Mouse (Mus musculus): ENCODE results near the gene Pgm1. TPM values are rescaled to one million over a fixed set of nuclear protein-coding genes. Genes with fewer than 3 reads are reported as not detected.
A peak's percentile ranks its signal among the peaks of the same experiment; 100 is the strongest.

Pgm1 gene
- polyA plus RNA-seq (2015; fragmentation: Nextera tagmentation; extraction: Ambion mirVana) = 36.0 and 42.3 TPM in 2 replicates

DNA sequence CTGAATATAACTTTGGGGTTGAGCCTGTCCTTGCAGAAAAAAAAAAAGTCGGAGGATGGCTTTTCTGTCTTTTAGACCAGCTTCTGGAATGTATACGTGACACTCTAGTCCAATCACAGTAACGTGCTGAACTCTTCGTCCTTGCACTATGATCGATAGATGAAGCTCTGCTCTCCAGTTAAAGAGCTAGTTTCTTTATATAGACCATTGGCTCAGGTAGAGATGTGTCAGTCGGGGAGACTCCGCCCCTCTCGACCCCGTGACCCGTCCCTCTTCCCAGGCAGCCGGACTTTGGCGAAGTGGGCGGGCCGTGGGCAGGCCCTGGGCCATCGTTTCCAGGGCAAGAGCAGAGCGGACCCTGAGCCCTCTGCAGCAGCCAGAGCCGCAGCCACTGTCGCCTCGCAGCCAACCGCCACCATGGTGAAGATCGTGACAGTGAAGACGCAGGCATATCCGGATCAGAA is at the start of gene Pgm1:
Gene Pgm1, plus strand, starts transcription at position 266 of the 464 bp plus-strand sequence.
- H3K27me3 ChIP-seq = no peaks in the 10 kb centered on the region
- H3K4me1 ChIP-seq = peaks cover 13% of the 10 kb centered on the region; the same call in 1 of the 2 replicates
- peak within 1 kb of the TSS; percentile 81 for H3K27ac ChIP-seq (replicated peaks)
- H3K9ac ChIP-seq (replicated peaks) = peak within 1 kb of the TSS; percentile 75
- 6% methylated on average over 23 of the region's 23 CpGs for WGBS
- no peaks in the 10 kb centered on the region for H3K9me3 ChIP-seq
- H3K4me3 ChIP-seq = peak within 1 kb of the TSS; percentile 77
- no peaks in the 10 kb centered on the region for H3K36me3 ChIP-seq
- ATAC-seq (replicated peaks) = peak; percentile 85
- peak within 1 kb of the TSS; percentile 94 for H3K4me2 ChIP-seq (replicated peaks)

DNA sequence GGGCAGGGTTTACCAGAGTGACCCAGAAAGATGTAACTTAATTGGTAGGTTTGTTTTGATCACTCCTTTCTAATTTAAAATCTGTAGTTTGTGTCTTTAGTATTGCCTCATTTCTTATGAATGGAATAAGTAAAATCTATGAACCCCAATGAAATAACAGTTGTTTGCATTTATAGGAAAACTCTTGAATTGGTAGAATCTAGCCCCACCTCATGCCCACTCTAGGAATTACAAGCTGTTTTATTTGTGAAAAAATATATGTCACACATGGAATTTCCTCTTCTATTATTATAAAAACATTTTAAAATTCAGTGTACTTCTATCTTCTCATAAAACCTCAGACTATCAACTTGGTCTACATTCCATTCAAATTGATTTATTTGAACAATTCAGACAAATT is 47.3 kb upstream of the Pgm1 start:
- no peak overlapping the region for H3K4me2 ChIP-seq (replicated peaks)
- H3K4me3 ChIP-seq = no peak overlapping the region
- H3K9me3 ChIP-seq = no peaks in the 10 kb centered on the region
- 0 out of 2 replicates have a peak, but pooled peaks cover 5% of the 10 kb centered on the region for H3K36me3 ChIP-seq
- H3K4me1 ChIP-seq = no peaks in the 10 kb centered on the region
- no peak overlapping the region for H3K9ac ChIP-seq (replicated peaks)
- no peaks in the 10 kb centered on the region for H3K27me3 ChIP-seq
- H3K27ac ChIP-seq (replicated peaks) = no peak overlapping the region
- ATAC-seq (replicated peaks) = no peak

DNA sequence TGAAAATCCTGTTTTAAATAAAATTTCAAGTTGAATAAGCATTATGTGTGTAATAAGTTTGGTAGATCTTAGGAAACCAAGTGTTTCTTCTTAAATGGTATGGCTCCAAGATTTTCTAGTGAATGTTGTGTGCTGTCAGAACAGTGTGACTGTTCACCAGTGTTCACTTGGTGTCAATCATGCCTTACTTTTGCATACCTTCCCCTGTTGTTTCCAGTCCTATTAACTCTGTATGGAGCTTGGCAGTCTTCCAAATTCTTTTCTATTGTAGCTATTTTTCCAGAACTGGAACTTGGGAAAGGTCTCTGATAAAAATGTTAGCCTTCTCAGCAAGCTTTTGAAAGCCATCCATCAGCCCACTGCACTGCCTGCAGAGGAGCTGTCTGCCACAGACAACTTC is 46.8 kb upstream of the Pgm1 start:
- H3K36me3 ChIP-seq = 0 out of 2 replicates have a peak, but pooled peaks cover 5% of the 10 kb centered on the region
- no peak overlapping the region for H3K4me2 ChIP-seq (replicated peaks)
- H3K9ac ChIP-seq (replicated peaks) = no peak overlapping the region
- no peak overlapping the region for H3K27ac ChIP-seq (replicated peaks)
- no peak; the same call in 1 of the 2 replicates for ATAC-seq (replicated peaks)
- H3K4me3 ChIP-seq = no peak overlapping the region
- H3K27me3 ChIP-seq = no peaks in the 10 kb centered on the region
- no peaks in the 10 kb centered on the region for H3K9me3 ChIP-seq
- H3K4me1 ChIP-seq = no peaks in the 10 kb centered on the region

DNA sequence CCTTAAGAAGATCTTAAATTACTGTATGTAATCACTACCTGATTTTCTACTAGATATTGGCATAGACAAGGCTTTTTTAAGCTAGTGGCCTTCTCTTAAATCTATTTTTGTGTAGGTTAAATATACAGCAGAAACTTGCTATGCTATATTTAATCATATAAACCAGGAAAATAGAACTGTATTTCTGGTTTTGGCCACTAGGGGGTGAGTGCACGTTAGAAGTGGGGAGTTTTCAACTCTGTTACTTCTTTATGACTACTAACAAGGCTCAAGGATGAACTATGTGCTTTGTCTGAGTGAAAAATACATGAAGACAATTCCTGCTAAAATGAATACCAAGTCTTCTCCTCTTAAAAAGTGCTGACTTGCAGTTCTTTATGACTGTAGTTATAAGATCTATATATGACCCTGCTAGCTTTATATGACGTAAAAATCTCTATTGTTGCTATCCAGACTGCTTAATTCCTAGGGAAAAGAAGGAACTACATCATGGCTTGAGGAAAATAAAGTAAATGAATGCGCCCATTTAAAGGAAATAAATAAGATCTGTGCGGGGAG is 15.2 kb upstream of the Pgm1 start:
- Histone ChIP-seq H3K36me3 (no peaks in the 10 kb centered on the region), H3K4me2 (replicated peaks) (no peak overlapping the region), H3K27me3 (no peaks in the 10 kb centered on the region), H3K27ac (replicated peaks) (no peak overlapping the region), H3K4me3 (no peak overlapping the region), H3K9me3 (no peaks in the 10 kb centered on the region), H3K4me1 (no peaks in the 10 kb centered on the region), H3K9ac (replicated peaks) (no peak overlapping the region)
- no peak for ATAC-seq (replicated peaks)
- 68% methylated on average over 4 of the region's 4 CpGs for WGBS

DNA sequence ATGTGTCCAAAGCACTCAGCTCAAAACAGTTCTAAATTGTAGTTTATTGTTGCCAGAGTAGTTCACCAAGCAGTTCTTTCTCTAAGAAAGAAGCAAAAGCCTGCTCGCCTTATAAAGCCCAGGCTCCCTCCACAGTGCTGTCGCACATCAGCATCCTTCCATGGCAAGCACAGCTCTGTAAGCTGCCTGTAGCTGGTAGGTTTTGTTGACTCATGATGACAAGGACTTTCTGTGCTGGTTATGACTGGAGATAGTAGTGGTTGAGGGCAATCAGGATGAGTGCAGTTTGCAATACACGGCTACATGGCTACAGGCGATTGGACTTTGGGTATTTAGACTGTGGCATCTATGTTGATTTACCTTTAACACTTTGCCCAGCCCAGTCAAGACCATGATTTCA is 2.8 kb upstream of the Pgm1 start:
- H3K36me3 ChIP-seq = no peaks in the 10 kb centered on the region
- no peak overlapping the region for H3K4me3 ChIP-seq
- no peaks in the 10 kb centered on the region for H3K9me3 ChIP-seq
- WGBS = 91% methylated on average over 4 of the region's 4 CpGs
- no peak overlapping the region for H3K9ac ChIP-seq (replicated peaks)
- H3K4me2 ChIP-seq (replicated peaks) = no peak overlapping the region
- H3K27ac ChIP-seq (replicated peaks) = no peak overlapping the region
- no peaks in the 10 kb centered on the region for H3K27me3 ChIP-seq
- ATAC-seq (replicated peaks) = no peak
- peaks cover 13% of the 10 kb centered on the region; the same call in 1 of the 2 replicates for H3K4me1 ChIP-seq

DNA sequence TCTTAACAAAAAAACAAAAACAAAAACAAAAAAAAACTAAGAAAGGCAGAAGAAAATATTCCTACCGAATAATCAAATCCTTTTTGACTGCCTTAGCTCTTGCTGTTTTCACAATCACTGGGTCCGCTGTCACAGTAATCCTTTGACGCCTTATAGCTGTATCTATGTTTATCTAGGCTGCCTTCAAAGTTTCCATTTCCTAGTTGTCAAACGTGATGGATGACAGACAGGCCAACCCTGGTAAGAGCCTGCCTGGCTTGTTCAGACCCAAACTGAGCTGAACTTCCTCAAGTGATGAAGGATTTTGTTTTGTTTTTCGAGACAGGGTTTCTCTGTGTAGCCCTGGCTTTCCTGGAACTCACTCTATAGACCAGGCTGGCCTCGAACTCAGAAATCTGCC is 693 bp upstream of the Pgm1 start:
- H3K4me1 ChIP-seq = peaks cover 13% of the 10 kb centered on the region; the same call in 1 of the 2 replicates
- ATAC-seq (replicated peaks) = no peak
- H3K27ac ChIP-seq (replicated peaks) = no peak overlapping the region
- no peak overlapping the region for H3K4me2 ChIP-seq (replicated peaks)
- H3K9me3 ChIP-seq = no peaks in the 10 kb centered on the region
- no peaks in the 10 kb centered on the region for H3K27me3 ChIP-seq
- H3K9ac ChIP-seq (replicated peaks) = no peak overlapping the region
- 79% methylated on average over 6 of the region's 6 CpGs for WGBS
- H3K4me3 ChIP-seq = no peak overlapping the region
- no peaks in the 10 kb centered on the region for H3K36me3 ChIP-seq

DNA sequence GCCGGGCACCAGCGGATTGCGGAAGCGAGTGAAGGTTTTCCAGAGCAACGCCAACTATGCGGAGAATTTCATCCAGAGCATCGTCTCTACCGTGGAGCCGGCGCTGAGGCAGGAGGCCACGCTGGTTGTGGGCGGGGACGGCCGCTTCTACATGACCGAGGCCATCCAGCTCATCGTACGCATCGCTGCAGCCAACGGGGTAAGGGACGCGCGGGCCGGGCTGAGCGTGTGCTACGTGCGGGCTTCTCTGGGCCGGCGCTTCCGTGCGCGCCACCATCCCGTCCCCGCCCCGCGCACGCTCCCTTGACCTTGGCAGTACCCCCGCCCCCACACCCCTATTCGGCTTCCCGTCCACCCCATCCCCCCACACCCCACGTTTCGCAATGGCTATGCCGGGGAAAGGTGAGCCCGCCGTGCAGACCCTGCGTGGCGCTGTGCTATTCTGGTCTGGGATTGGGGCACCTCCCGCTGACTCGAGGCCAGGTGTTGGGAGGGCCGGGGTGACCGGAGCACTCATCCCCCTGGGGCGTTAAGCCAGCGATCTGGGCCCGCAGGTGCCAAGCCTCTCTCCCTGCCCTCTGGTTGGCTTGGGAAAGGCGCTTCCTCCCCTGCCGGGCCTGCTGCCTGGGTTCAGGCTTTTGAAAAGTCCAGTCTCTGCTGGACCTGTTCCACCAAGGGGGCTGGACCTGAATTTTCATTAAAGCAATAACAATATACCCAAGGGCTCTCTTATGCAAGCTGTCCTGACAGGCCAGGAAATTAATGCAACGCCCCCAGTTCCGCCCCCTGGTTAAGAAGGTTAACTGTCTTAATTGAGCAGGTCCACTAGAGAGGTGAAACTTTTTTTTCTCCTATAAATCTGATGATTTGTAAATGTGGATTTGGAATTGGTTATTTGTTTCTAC is 651 bp downstream of the Pgm1 start, which contains the start of gene Itgb3bp:
Gene Itgb3bp, minus strand, starts transcription at position 201 of the 905 bp plus-strand sequence.
- Histone ChIP-seq H3K36me3 (no peaks in the 10 kb centered on the region), H3K27ac (replicated peaks) (peak within 1 kb of the TSS; percentile 81), H3K9ac (replicated peaks) (peak within 1 kb of the TSS; percentile 75), H3K4me3 (peak within 1 kb of the TSS; percentile 77), H3K27me3 (no peaks in the 10 kb centered on the region), H3K4me1 (peaks cover 13% of the 10 kb centered on the region; the same call in 1 of the 2 replicates), H3K9me3 (no peaks in the 10 kb centered on the region), H3K4me2 (replicated peaks) (peak within 1 kb of the TSS; percentile 94)
- WGBS = under 1% methylated on average over 57 of the region's 57 CpGs
- peak; percentile 95 for ATAC-seq (replicated peaks)

DNA sequence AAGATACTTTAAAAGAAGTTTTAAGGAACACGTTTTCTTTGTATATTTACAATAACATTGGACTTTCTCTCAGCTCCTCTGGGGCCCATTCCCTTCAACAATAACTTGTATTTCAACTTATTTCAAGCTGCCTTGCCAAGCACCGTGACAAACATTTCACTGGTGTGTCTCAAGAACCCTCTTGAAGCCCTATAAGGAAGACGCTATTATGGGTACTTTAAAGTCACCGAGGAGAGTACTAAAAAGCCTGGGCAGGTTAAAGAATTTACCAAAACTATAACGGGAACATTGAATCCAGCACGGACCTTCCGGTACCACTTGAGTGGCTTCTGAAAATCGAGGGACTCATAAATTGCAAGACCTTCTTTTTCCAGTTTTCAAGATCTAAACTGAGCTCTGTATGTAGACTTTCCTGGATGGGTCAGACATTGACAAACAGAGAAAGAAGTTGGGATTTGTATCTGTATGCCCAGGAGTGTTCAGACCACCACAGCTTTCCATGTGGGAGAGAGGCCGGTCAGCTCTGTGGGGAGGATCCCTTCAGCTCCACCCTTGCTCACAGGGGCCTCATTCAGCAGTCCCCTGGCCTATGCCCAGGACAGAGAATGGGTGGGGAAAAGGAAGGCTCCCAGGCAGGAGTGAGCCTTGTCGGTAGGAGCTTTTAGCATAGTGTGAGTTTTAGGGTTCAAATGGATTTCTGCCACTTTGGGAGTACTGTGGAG is 1.5 kb downstream of the Pgm1 start:
- Histone ChIP-seq H3K9me3 (no peaks in the 10 kb centered on the region), H3K27ac (replicated peaks) (no peak overlapping the region), H3K4me3 (peak overlapping the region; percentile 77), H3K9ac (replicated peaks) (no peak overlapping the region), H3K4me1 (peaks cover 13% of the 10 kb centered on the region; the same call in 1 of the 2 replicates), H3K4me2 (replicated peaks) (peak overlapping the region; percentile 94; the same call in 1 of the 2 replicates), H3K36me3 (no peaks in the 10 kb centered on the region), H3K27me3 (no peaks in the 10 kb centered on the region)
- ATAC-seq (replicated peaks) = no peak
- 48% methylated on average over 10 of the region's 10 CpGs for WGBS

DNA sequence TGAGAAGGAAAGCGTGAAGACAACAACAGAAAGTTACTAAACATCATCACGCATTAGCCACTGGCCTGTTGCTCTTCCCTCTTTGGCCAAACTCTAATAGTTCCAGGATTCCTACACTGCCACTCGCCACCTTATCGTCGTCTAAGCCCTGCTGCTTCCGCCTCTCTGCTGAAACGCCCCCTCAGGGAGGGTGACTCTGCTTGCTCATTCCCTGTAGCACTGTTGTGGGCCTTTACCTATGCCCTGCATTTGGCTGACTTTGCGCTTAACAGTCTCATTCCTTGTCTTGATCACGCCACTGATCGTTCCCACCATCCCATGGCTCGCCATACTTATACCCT is 2.0 kb downstream of the Pgm1 start:
- H3K9me3 ChIP-seq = no peaks in the 10 kb centered on the region
- no peaks in the 10 kb centered on the region for H3K27me3 ChIP-seq
- H3K4me3 ChIP-seq = no peak overlapping the region
- H3K9ac ChIP-seq (replicated peaks) = no peak overlapping the region
- H3K27ac ChIP-seq (replicated peaks) = no peak overlapping the region
- 70% methylated on average over 11 of the region's 11 CpGs for WGBS
- no peak for ATAC-seq (replicated peaks)
- no peaks in the 10 kb centered on the region for H3K36me3 ChIP-seq
- peaks cover 13% of the 10 kb centered on the region; the same call in 1 of the 2 replicates for H3K4me1 ChIP-seq
- 0 out of 2 replicates have a peak overlapping the region, but pooled peaks have one; percentile 6 for H3K4me2 ChIP-seq (replicated peaks)

DNA sequence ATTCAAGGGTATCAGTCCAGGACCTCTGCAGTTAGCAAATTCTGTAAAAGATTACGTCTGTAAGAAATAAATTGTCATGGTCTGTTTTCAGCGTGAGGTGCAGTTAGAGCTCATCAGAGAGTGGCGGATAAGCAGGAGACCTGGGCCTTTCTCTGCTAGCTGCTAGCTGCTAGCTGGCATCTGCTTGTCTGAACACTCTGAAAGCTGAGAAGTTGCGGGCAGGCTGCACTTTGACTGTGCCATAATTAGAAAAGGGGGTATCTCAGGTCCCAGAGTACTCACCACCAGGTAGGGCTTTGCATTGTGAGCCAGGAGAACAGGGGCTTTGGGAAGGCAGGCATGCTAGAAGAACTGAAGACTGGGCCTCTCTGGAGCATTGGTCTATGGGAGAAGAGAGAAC is 2.6 kb downstream of the Pgm1 start:
- H3K4me1 ChIP-seq = peaks cover 13% of the 10 kb centered on the region; the same call in 1 of the 2 replicates
- no peak overlapping the region for H3K4me3 ChIP-seq
- H3K9me3 ChIP-seq = no peaks in the 10 kb centered on the region
- no peaks in the 10 kb centered on the region for H3K27me3 ChIP-seq
- no peak overlapping the region for H3K4me2 ChIP-seq (replicated peaks)
- WGBS = 91% methylated on average over 4 of the region's 4 CpGs
- no peaks in the 10 kb centered on the region for H3K36me3 ChIP-seq
- H3K27ac ChIP-seq (replicated peaks) = no peak overlapping the region
- ATAC-seq (replicated peaks) = no peak
- no peak overlapping the region for H3K9ac ChIP-seq (replicated peaks)

DNA sequence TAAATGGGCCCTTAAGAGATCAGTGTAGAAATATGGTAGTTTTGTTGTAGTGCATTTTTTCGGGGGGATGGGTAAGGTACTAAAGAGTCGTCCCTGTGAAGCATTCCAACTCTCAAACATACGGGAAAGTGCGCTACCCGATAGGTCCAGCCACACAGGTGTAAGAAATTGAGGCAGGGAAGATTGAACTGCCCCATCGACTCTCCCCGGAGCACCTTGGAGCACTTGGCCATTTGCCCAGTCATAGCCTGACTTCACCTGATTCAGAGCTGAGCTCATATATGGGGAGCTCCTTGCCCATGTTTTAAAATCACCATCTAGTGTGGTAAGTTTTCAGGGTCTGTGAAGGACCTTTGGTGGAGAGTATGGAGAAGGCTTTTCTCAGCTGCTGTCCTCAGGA is 5.6 kb downstream of the Pgm1 start:
- 94% methylated on average over 7 of the region's 7 CpGs for WGBS
- H3K4me1 ChIP-seq = peaks cover 13% of the 10 kb centered on the region; the same call in 1 of the 2 replicates
- H3K27me3 ChIP-seq = no peaks in the 10 kb centered on the region
- no peak overlapping the region for H3K4me2 ChIP-seq (replicated peaks)
- no peak overlapping the region for H3K4me3 ChIP-seq
- H3K9ac ChIP-seq (replicated peaks) = no peak overlapping the region
- H3K9me3 ChIP-seq = no peaks in the 10 kb centered on the region
- no peak overlapping the region for H3K27ac ChIP-seq (replicated peaks)
- no peak for ATAC-seq (replicated peaks)
- H3K36me3 ChIP-seq = no peaks in the 10 kb centered on the region

DNA sequence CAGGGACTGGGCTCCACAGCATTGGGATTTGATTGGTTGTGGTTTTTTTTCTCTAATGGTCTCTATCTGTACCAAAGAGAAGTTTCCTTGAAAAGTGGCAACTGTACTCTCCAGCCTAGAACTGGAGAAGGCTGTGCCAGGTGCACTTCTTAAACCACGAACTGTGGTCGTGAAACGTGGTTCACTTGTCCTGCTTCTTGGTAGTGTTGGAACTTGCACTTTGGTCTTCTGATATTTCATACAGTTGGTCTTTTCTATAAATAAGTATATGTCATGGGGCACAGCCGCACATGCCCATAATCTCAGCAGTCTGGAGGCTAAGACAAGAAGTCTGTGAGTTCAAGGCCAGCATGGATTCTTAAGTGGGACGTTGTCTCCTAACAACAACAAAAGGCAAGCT is 7.1 kb downstream of the Pgm1 start:
- no peak overlapping the region for H3K27ac ChIP-seq (replicated peaks)
- H3K36me3 ChIP-seq = no peaks in the 10 kb centered on the region
- H3K4me1 ChIP-seq = no peaks in the 10 kb centered on the region
- H3K9ac ChIP-seq (replicated peaks) = no peak overlapping the region
- H3K4me3 ChIP-seq = no peak overlapping the region
- no peak for ATAC-seq (replicated peaks)
- no peaks in the 10 kb centered on the region for H3K9me3 ChIP-seq
- H3K27me3 ChIP-seq = no peaks in the 10 kb centered on the region
- whole genome bisulfite sequencing = 92% methylated on average over 5 of the region's 5 CpGs
- no peak overlapping the region for H3K4me2 ChIP-seq (replicated peaks)

Data from forebrain, embryonic 15.5 days (tissue).